Mouse (Mus musculus) liver, embryonic 14.5 days (tissue): ENCODE data around the gene Nucks1.

Experiments used
- CTCF ChIP-seq: IDR thresholded peaks from 2 replicates; pipeline ENCODE4 v1.5.1; 2016; ENCODE audit warnings: antibody characterized with exemption, low read depth, control low read depth
- EP300 ChIP-seq: IDR thresholded peaks from 2 replicates; pipeline ENCODE4 v1.6.1; 2016; ENCODE audit warnings: antibody characterized with exemption, low read depth

GRCm38 (mm10) chr1:131879816-131880215 lies 30.5 kb upstream of the Nucks1 start:
- TF ChIP-seq CTCF (no peak), EP300 (no peak)
